Mouse (Mus musculus): Measurements from ENCODE around the gene Gabrb3.

- TF ChIP-seq CTCF (IDR thresholded peaks at IDR 0.05; ENCODE audit: insufficient read depth, low read depth, low read length) (no peak), POLR2A (IDR thresholded peaks at IDR 0.05; ENCODE audit: insufficient read depth, low read depth, low read length) (no peak)
Measured at GRCm38 (mm10) chr7:57411163-57411562, 8.3 kb upstream of the Gabrb3 start.
